Mouse (Mus musculus): ENCODE measurements around the gene Dtx3l.

DNA sequence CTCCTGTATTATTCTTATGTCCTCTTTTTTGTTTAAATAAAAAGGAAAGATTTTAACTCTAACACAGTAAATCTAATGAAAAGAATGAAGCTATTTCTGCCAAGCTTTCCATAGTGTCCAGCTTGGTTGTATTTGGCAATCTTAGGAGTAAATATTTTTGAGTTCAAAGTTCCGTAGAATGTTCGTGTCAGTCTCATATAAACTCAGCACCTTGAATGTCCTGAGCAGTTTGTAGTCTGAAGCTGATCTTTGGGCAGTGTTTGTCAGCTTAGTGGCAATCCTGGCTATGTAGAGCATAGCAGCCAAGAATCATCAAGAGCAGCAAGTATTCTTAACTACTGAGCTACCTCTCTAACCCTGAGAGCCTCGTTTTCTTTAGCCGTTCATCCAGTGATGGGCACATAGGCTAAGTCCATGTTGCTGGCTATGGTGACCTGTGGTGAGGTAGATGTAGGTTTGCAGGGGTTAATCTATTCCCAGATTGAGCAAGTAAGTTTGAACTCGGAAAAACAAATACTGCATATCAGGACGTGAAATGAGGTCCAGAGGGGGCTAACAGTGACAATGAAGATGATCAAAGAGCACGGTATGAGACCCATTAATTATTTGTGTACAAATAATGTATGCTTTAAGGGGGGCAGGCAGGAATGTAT, 15.3 kb downstream of the Dtx3l start:
- no peak for TF ChIP-seq POLR2A (IDR thresholded peaks at IDR 0.05; ENCODE audit: low read depth, low read length)
- TF ChIP-seq CTCF (IDR thresholded peaks at IDR 0.05; ENCODE audit: borderline replicate concordance, insufficient read depth, low read length) = no peak

All from embryonic fibroblast, embryonic 13.5 days (primary cell).